Mouse (Mus musculus): ENCODE results near the gene Serpinb1a.

GRCm38 (mm10) chr13:32795166-32795565 lies 55.8 kb downstream of the Serpinb1a start:
- TF ChIP-seq CTCF (IDR thresholded peaks at IDR 0.05; ENCODE audit: control insufficient read depth, insufficient read depth, insufficient replicate concordance, low read depth, low read length), result no peak
- no peak for TF ChIP-seq POLR2A (IDR thresholded peaks at IDR 0.05; ENCODE audit: control insufficient read depth, low read depth, low read length)
